Mouse (Mus musculus) cerebellum, adult 9-10 months (tissue): ENCODE data around the gene Gm10251.
"Not testable (repeated sequence)": the region's sequence is repeated elsewhere in the genome, so short reads cannot be mapped to it uniquely, and the experiment has no call there.

Source experiments
- DNase-seq: peaks from one replicate; pipeline ENCODE4 v3.0.0; 2022

The Gm10251 gene

GRCm38 (mm10) chr14:6684070-6684469 is at the start of gene Gm10251:
Gm10251 (minus strand) TSS chr14:6684170.
- not testable (repeated sequence) for DNase-seq

GRCm38 (mm10) chr14:6720151-6720550 is 36.2 kb upstream of the Gm10251 start, which contains the start of gene Gm8050:
Gm8050 (minus strand) TSS chr14:6720251.
- not testable (repeated sequence) for DNase-seq

GRCm38 (mm10) chr14:6622318-6622717 is 61.7 kb downstream of the Gm10251 start, which contains the start of gene Gm3460:
Gm3460 (minus strand) TSS chr14:6622418.
- not testable (repeated sequence) for DNase-seq

- not testable (repeated sequence) for DNase-seq
These were observed 77.5 kb downstream of the Gm10251 start for GRCm38 (mm10) chr14:6606436-6606835.

- peak; percentile 9 for DNase-seq
These were observed 79.0 kb downstream of the Gm10251 start for GRCm38 (mm10) chr14:6605004-6605403.

GRCm38 (mm10) chr14:6604551-6604950 is 79.4 kb downstream of the Gm10251 start:
- not testable (repeated sequence) for DNase-seq

- DNase-seq = not testable (repeated sequence)
These were observed 93.5 kb downstream of the Gm10251 start, which contains the start of gene Gm3629 for GRCm38 (mm10) chr14:6590513-6590912. Gm3629 (minus strand) TSS chr14:6590613.
